ENCODE assay signal across 26 mouse cellular contexts in genomic region chr3:78795951-78796455, GRCm38 (mm10).
DNase-seq lines count a peak whose midpoint lies in the region; ATAC-seq and TF ChIP-seq lines count a peak whose summit lies in the region.
"Had no signal": no experiment of that assay in that cellular context is flagged by ENCODE, and none has a peak within 500 bp of the region (broad histone marks: within the 10 kb centered on the region; RNA-seq: fewer than 3 reads in every experiment).

No protein-coding gene starts in this region.

- H3K9ac ChIP-seq in forebrain, postnatal 0 days, result no peak overlapping the region
- H3K9ac ChIP-seq in forebrain, embryonic 16.5 days (replicated peaks; ENCODE audit: low read depth, low read length), result no peak overlapping the region
- H3K9ac ChIP-seq in stomach, postnatal 0 days (ENCODE audit: low read length), result no peak overlapping the region
- H3K9ac ChIP-seq: heart, embryonic 13.5 days; hindbrain, embryonic 15.5 days; liver, embryonic 14.5 days; neural tube, embryonic 12.5 days had no signal

- no peak for TF ChIP-seq EP300 in stomach, postnatal 0 days (optimal IDR thresholded peaks at IDR 0.05)

- no peaks in the 10 kb centered on the region for H3K9me3 ChIP-seq in forebrain, postnatal 0 days (ENCODE audit: low read length)
- no peaks in the 10 kb centered on the region for H3K9me3 ChIP-seq in forebrain, embryonic 16.5 days (ENCODE audit: control insufficient read depth, low read length)
- H3K9me3 ChIP-seq in stomach, postnatal 0 days (ENCODE audit: control insufficient read depth, low read length), result no peaks in the 10 kb centered on the region
- H3K9me3 ChIP-seq: heart, embryonic 13.5 days; hindbrain, embryonic 10.5 days; hindbrain, embryonic 15.5 days; midbrain, embryonic 10.5 days; neural tube, embryonic 12.5 days had no signal

- ATAC-seq in forebrain, postnatal 0 days, result no peak
- no peak for ATAC-seq in forebrain, embryonic 16.5 days
- no peak for ATAC-seq in stomach, postnatal 0 days (ENCODE audit: low FRiP score, low TSS enrichment)
- ATAC-seq: CD4-positive, CD25-positive, alpha-beta regulatory T cell, adult 4 months; inflammation-experienced regulatory T-cells, adult 6 months; midbrain, embryonic 16.5 days had no signal

- no peak overlapping the region for H3K4me2 ChIP-seq in forebrain, postnatal 0 days (ENCODE audit: low read depth)
- no peak overlapping the region for H3K4me2 ChIP-seq in forebrain, embryonic 16.5 days (ENCODE audit: low read length)
- no peak overlapping the region for H3K4me2 ChIP-seq in stomach, postnatal 0 days (replicated peaks; ENCODE audit: low read depth)
- H3K4me2 ChIP-seq: heart, embryonic 13.5 days; hindbrain, embryonic 15.5 days; neural tube, embryonic 12.5 days had no signal

- TF ChIP-seq POLR2A in brain, embryonic 14.5 days (IDR thresholded peaks at IDR 0.05; ENCODE audit: borderline replicate concordance, extremely low read depth, insufficient read depth, insufficient read length, poor library complexity, severe bottlenecking), result no peak

- H3K27ac ChIP-seq in forebrain, postnatal 0 days (ENCODE audit: low read depth, low read length), result no peak overlapping the region
- H3K27ac ChIP-seq in forebrain, embryonic 16.5 days (ENCODE audit: low read length), result no peak overlapping the region
- H3K27ac ChIP-seq in stomach, postnatal 0 days (replicated peaks), result no peak overlapping the region
- H3K27ac ChIP-seq: heart, embryonic 13.5 days; hindbrain, embryonic 10.5 days; hindbrain, embryonic 15.5 days; liver, embryonic 14.5 days; midbrain, embryonic 10.5 days; neural tube, embryonic 12.5 days had no signal

- no peak for TF ChIP-seq CTCF in forebrain, postnatal 0 days (IDR thresholded peaks at IDR 0.05; ENCODE audit: low read depth)
- no peak for TF ChIP-seq CTCF in brain, embryonic 14.5 days (IDR thresholded peaks at IDR 0.05; ENCODE audit: borderline replicate concordance, extremely low read depth, insufficient read depth, insufficient read length)
- TF ChIP-seq CTCF in stomach, postnatal 0 days (IDR thresholded peaks at IDR 0.05; ENCODE audit: low read depth), result no peak

- no peak overlapping the region for H3K4me3 ChIP-seq in forebrain, postnatal 0 days (ENCODE audit: low read depth, low read length)
- H3K4me3 ChIP-seq in forebrain, embryonic 16.5 days (replicated peaks; ENCODE audit: low read length), result no peak overlapping the region
- no peak overlapping the region for H3K4me3 ChIP-seq in stomach, postnatal 0 days (ENCODE audit: low read depth, low read length)
- H3K4me3 ChIP-seq: heart, embryonic 13.5 days; hindbrain, embryonic 10.5 days; hindbrain, embryonic 15.5 days; midbrain, embryonic 10.5 days; myocyte; neural tube, embryonic 12.5 days had no signal

- no peaks in the 10 kb centered on the region for H3K4me1 ChIP-seq in forebrain, postnatal 0 days (ENCODE audit: insufficient read depth)
- H3K4me1 ChIP-seq in forebrain, embryonic 16.5 days (replicated peaks; ENCODE audit: control insufficient read depth, insufficient read depth, low read length), result peaks cover 5% of the 10 kb centered on the region; the same call in 1 of the 2 replicates
- no peaks in the 10 kb centered on the region for H3K4me1 ChIP-seq in stomach, postnatal 0 days (replicated peaks; ENCODE audit: control insufficient read depth, insufficient read depth)
- H3K4me1 ChIP-seq: heart, embryonic 13.5 days; hindbrain, embryonic 10.5 days; hindbrain, embryonic 15.5 days; midbrain, embryonic 10.5 days; neural tube, embryonic 12.5 days had no signal

- WGBS in forebrain, postnatal 0 days, result 62% methylated on average over 4 of the region's 4 CpGs
- WGBS in forebrain, embryonic 16.5 days, result 70% methylated on average over 4 of the region's 4 CpGs
- 82% methylated on average over 4 of the region's 4 CpGs for WGBS in stomach, postnatal 0 days

- no peaks in the 10 kb centered on the region for H3K36me3 ChIP-seq in forebrain, postnatal 0 days (ENCODE audit: insufficient read depth)
- H3K36me3 ChIP-seq in forebrain, embryonic 16.5 days (ENCODE audit: control insufficient read depth, insufficient read depth), result no peaks in the 10 kb centered on the region
- no peaks in the 10 kb centered on the region for H3K36me3 ChIP-seq in stomach, postnatal 0 days (ENCODE audit: control insufficient read depth, insufficient read depth, low read length)
- H3K36me3 ChIP-seq: heart, embryonic 13.5 days; hindbrain, embryonic 10.5 days; hindbrain, embryonic 15.5 days; midbrain, embryonic 10.5 days; neural tube, embryonic 12.5 days had no signal

- H3K27me3 ChIP-seq in forebrain, postnatal 0 days (ENCODE audit: insufficient read depth, low read length), result no peaks in the 10 kb centered on the region
- no peaks in the 10 kb centered on the region for H3K27me3 ChIP-seq in forebrain, embryonic 16.5 days (replicated peaks; ENCODE audit: control insufficient read depth, insufficient read depth, low read length)
- no peaks in the 10 kb centered on the region for H3K27me3 ChIP-seq in stomach, postnatal 0 days (ENCODE audit: control insufficient read depth, insufficient read depth, low read length)
- H3K27me3 ChIP-seq: heart, embryonic 13.5 days; hindbrain, embryonic 15.5 days; neural tube, embryonic 12.5 days had no signal

- DNase-seq in forebrain, postnatal 0 days, result peak; percentile 60
- DNase-seq in layer of hippocampus, adult 9-11 months, result peak; percentile 6
- DNase-seq in layer of hippocampus, postnatal 10 days (ENCODE audit: low spot score in 2 of 2), result no peak
- peak; percentile 25 to 37 for DNase-seq in right cerebral cortex, postnatal 10 days (ENCODE audit: low spot score in 2 of 2)
- DNase-seq in right cerebral cortex, adult 2 months (ENCODE audit: low spot score in 2 of 2), result no peak
- DNase-seq in brain, embryonic 14.5 days (ENCODE audit: low read depth), result peak; percentile 68
- DNase-seq in stomach, postnatal 0 days (ENCODE audit: low spot score), result no peak
- DNase-seq: adrenal gland, postnatal 10 days; cerebellum, adult 11-12 months; gastrocnemius, postnatal 10 days; kidney, adult 11 months; kidney, postnatal 14 days; lung, adult 2 months; lung, postnatal 14 days; right cerebral cortex, adult 18-20 months had no signal

Comparison
In these comparisons a context has a peak if more than half of its experiments do, and no peak if none do; other contexts are left out.
1. DNase-seq: peak in forebrain, postnatal 0 days (single experiment), layer of hippocampus, adult 9-11 months (single experiment), right cerebral cortex, postnatal 10 days (2 of 2) and brain, embryonic 14.5 days (single experiment); none in layer of hippocampus, postnatal 10 days (0 of 2), right cerebral cortex, adult 2 months (0 of 2) and stomach, postnatal 0 days (single experiment).